Mouse (Mus musculus) neural tube, embryonic 13.5 days (tissue): ENCODE measurements at regions not wholly inside any gene's neighbourhood (a gene's known extent, or its start where the extent isn't known, plus 50 kb on each side); places are given as distances from the start of the nearest gene placed in this dataset.

Source experiments
- ATAC-seq: fragments of 200-750 bp; cut with Nextera tagmentation; 2 replicates; pipeline ENCODE4 v1.8.0; 2017; ENCODE audit warnings: low read depth, mild to moderate bottlenecking, moderate TSS enrichment, moderate library complexity
- H3K27ac ChIP-seq: fragments of 300-500 bp; sonication (generic); replicated peaks from 2 replicates; pipeline ENCODE4 v1.5.1; 2015; ENCODE audit warnings: moderate library complexity, mild to moderate bottlenecking, inconsistent platforms
- H3K27me3 ChIP-seq: fragments of 300-500 bp; sonication (generic); 2 replicates; pipeline ENCODE4 v1.6.1; 2015; ENCODE audit warnings: mild to moderate bottlenecking, inconsistent platforms
- H3K36me3 ChIP-seq: fragments of 300-500 bp; sonication (generic); 2 replicates; pipeline ENCODE4 v1.6.1; 2015; ENCODE audit warnings: mild to moderate bottlenecking, inconsistent platforms
- H3K4me1 ChIP-seq: fragments of 300-500 bp; sonication (generic); replicated peaks from 2 replicates; pipeline ENCODE4 v1.6.1; 2015; ENCODE audit warnings: inconsistent platforms
- H3K4me2 ChIP-seq: fragments of 300-500 bp; sonication (generic); 2 replicates; pipeline ENCODE4 v1.6.1; 2015; ENCODE audit warnings: inconsistent platforms, mild to moderate bottlenecking, moderate library complexity
- H3K4me3 ChIP-seq: fragments of 300-500 bp; sonication (generic); 2 replicates; pipeline ENCODE4 v1.5.1; 2015; ENCODE audit warnings: mild to moderate bottlenecking, inconsistent platforms
- H3K9ac ChIP-seq: fragments of 300-500 bp; sonication (generic); 2 replicates; pipeline ENCODE4 v1.6.1; 2015; ENCODE audit warnings: moderate library complexity, mild to moderate bottlenecking, inconsistent platforms
- H3K9me3 ChIP-seq: fragments of 300-500 bp; sonication (generic); 2 replicates; pipeline ENCODE4 v1.6.1; 2016; ENCODE audit warnings: inconsistent platforms
- WGBS: fragments of 180-500 bp; shearing (Covaris S2); methylation state at CpG from one replicate; pipeline ENCODE4 v1.1.7; 2015; 5-methylcytosine and 5-hydroxymethylcytosine counted together

DNA sequence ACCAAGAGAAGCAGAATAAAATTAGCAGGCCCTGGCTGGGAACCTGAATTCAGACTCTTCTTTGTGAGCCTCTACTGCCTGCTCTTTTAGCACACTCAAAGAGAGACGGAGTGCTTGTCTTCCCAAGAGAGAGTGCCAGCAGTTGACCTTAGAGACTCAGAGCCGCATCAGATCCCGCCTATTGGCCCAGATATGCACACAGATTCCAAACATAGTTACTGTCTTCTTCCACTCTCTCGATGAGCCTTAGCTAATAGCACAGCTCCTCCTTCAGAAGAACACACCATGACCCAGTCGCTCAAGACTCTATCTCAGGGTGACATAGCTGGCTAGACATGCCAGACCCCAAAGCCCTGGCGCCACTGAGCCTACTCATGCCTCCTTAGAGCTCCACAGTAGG lies 139.8 kb downstream of the Fgf18 start:
- WGBS, result 84% methylated on average over 6 of the region's 6 CpGs
- Histone ChIP-seq H3K4me1 (peaks cover 15% of the 10 kb centered on the region), H3K9me3 (no peaks in the 10 kb centered on the region), H3K9ac (no peak overlapping the region), H3K36me3 (no peaks in the 10 kb centered on the region), H3K27me3 (no peaks in the 10 kb centered on the region), H3K4me3 (no peak overlapping the region), H3K27ac (no peak overlapping the region), H3K4me2 (no peak overlapping the region)
- ATAC-seq, result no peak

DNA sequence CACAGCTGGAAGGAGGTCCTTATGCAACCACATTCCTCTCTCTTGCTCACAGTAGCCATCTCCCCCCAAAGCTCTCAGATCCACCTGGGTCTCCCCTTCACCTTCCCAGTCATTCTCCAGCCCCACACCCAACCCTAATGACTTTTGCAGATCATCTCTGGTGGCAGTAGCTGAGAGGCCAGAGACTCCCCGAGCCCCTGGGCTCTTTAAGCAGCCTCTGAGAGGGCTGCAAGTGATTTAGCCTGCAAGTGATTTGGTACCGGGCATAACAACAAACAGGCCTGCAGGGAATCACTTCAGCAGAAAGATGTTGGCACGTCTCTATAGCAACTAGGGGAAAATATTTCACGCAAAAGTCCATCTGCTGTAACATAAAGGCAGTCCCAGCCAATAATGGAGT lies 142.0 kb downstream of the Fgf18 start:
- no peaks in the 10 kb centered on the region for H3K27me3 ChIP-seq
- no peaks in the 10 kb centered on the region for H3K9me3 ChIP-seq
- peak overlapping the region; percentile 43 for H3K27ac ChIP-seq
- no peak overlapping the region for H3K4me3 ChIP-seq
- no peak overlapping the region for H3K9ac ChIP-seq
- H3K36me3 ChIP-seq, result no peaks in the 10 kb centered on the region
- H3K4me2 ChIP-seq, result no peak overlapping the region
- H3K4me1 ChIP-seq, result peaks cover 15% of the 10 kb centered on the region
- ATAC-seq, result 0 out of 2 replicates have a peak, but pooled peaks have one; percentile 36
- WGBS, result 14% methylated on average over 4 of the region's 4 CpGs

DNA sequence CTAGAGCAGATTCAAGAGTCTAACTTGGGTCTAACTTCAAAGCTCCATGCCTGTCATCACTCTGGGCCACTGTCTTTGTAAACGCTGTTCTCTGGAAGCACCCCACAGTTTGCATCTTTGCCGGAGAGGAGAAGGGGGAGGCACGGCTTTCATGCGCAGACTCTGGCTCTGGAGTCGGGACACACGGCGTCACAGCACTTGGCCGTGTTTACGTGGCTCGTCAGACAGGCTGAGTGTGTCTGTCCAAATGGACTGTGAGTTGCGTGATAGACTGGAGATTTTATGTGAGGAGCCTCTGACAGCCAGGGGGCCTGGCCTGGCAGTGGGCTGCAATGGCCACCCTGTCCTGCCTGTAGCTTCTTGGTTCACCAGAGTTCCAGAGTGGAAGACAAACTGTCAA lies 142.6 kb downstream of the Fgf18 start:
- 79% methylated on average over 11 of the region's 11 CpGs for WGBS
- no peaks in the 10 kb centered on the region for H3K36me3 ChIP-seq
- no peaks in the 10 kb centered on the region for H3K9me3 ChIP-seq
- no peaks in the 10 kb centered on the region for H3K27me3 ChIP-seq
- H3K4me1 ChIP-seq, result peaks cover 15% of the 10 kb centered on the region
- H3K27ac ChIP-seq, result peak overlapping the region; percentile 43; the same call in 1 of the 2 replicates
- no peak overlapping the region for H3K4me3 ChIP-seq
- H3K4me2 ChIP-seq, result no peak overlapping the region
- H3K9ac ChIP-seq, result no peak overlapping the region
- no peak; the same call in 1 of the 2 replicates for ATAC-seq

DNA sequence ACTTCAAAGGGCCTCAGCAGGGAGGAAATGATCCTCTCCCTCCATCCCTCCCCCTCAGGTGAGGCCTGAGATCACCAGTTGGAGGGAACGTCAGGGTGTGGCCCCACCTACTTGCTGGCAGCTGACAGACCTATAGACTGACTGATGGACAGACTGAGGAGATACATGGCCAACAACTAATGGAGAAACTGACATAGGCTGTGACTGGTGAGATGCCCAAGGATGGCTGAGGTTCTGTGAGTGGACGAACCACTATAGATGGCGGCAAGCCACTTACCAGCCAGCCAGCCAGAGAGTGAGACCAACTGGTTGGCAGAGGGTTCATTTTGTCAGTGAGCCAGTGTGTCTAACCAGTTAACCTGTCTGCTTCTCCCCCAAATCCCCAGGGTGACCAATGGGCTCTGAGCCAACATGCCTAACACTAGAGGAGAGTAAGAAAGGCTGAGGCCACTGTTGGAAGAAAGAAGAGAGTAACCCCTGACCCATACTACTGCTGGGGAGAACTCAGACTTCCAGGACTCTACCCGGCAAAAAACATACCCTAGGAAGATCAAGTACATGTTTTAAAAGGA lies 147.4 kb downstream of the Fgf18 start:
- Histone ChIP-seq H3K4me1 (peaks cover 3% of the 10 kb centered on the region), H3K27me3 (no peaks in the 10 kb centered on the region), H3K4me3 (no peak overlapping the region), H3K4me2 (no peak overlapping the region), H3K36me3 (no peaks in the 10 kb centered on the region), H3K27ac (no peak overlapping the region), H3K9ac (no peak overlapping the region), H3K9me3 (no peaks in the 10 kb centered on the region)
- 87% methylated on average over 4 of the region's 4 CpGs for WGBS
- ATAC-seq, result no peak

DNA sequence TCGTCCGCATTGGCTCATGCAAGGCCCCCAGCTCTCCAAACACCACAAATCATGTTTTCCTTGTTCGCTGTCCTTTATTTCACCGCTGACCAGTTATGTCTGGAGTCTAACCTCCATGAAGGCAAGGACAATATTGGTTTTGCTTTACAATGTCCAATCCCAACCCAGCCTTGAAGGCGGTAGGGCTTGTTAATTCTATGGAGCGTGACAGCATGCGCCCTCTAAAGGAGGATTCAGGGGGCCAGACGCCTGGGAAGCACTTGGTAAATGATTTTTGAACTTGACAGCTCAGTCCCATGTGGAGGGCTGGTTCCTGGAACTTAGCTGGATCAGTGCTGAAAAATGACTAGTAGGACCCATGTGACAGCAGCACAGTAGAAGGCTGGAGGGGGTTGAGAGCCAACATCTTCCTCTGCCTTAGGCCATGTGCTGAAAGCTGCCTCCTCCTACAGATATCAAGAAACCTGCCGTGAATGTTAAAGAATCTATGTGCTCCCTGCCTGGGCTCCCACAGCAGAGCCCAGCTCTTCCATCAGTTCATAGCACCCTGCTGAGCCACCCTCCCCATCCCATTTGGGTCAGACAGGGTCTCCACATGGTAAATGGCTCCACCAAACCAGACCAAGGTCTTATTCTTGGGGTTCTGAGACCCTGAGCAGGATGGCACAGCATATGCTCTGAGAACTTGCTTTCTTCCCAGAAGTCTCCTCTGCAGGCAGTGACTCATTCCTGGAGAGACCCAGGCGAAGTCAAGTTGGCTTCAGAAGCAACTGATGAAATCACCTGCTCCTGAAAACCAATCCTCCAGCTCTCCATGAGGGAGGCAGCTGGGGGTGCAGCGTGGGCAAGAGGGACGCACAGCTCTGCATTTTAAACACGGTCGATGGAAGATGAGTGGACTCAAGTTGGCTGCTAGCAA lies 148.3 kb downstream of the Fgf18 start:
- WGBS, result 74% methylated on average over 14 of the region's 14 CpGs

DNA sequence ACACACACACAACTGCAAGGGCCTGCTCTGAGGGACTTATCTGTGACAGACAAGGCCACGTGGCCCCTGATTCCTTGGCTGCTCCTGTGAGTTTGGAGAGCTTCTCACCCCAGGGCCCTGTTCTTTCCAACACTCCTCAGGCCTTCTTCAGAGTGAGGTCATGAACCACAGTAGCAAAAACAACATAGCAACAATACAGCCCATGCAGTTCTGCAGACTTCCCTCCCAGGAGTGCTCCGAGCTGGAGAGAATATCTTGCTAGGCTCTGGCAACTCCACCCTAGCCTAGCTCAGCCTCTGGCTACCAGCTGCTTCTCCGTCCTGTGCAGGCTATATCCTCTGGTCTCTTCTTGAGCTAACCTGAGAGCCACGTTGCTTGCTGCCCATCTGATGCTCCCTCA lies 152.8 kb downstream of the Fgf18 start:
- Histone ChIP-seq H3K36me3 (no peaks in the 10 kb centered on the region), H3K9ac (no peak overlapping the region), H3K4me1 (no peaks in the 10 kb centered on the region), H3K4me2 (no peak overlapping the region), H3K4me3 (no peak overlapping the region), H3K9me3 (no peaks in the 10 kb centered on the region), H3K27me3 (no peaks in the 10 kb centered on the region), H3K27ac (no peak overlapping the region)
- no peak for ATAC-seq
- WGBS, result 67% methylated on average over 4 of the region's 4 CpGs

More for the DNA sequence above, 148.3 kb downstream of the Fgf18 start:
- no peak overlapping the region for H3K27ac ChIP-seq
- no peaks in the 10 kb centered on the region for H3K4me1 ChIP-seq
- no peaks in the 10 kb centered on the region for H3K27me3 ChIP-seq
- no peak overlapping the region for H3K4me3 ChIP-seq
- ATAC-seq, result no peak
- H3K4me2 ChIP-seq, result no peak overlapping the region
- H3K9ac ChIP-seq, result no peak overlapping the region
- H3K36me3 ChIP-seq, result no peaks in the 10 kb centered on the region
- no peaks in the 10 kb centered on the region for H3K9me3 ChIP-seq

DNA sequence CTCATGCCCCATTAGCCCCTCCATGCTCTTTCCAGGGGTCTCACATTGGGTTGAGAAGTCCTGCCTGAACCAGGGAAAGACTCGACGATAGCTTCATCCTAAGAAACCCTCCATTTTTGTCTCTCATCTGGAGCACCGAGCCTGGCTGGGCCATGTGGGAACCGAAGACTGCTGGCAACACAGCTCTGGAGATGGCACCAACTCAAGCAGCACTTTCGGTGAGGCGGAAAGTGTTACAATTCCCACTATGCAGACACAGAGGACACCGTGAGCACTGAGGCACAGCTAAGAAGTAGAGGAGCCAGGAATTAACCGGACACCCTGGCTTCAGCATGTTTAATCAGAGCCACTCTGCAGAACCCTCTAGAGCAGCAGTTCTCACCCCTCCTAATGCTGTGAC lies 153.8 kb downstream of the Fgf18 start:
- Histone ChIP-seq H3K4me3 (no peak overlapping the region), H3K27me3 (no peaks in the 10 kb centered on the region), H3K4me2 (no peak overlapping the region), H3K4me1 (no peaks in the 10 kb centered on the region), H3K9me3 (no peaks in the 10 kb centered on the region), H3K9ac (no peak overlapping the region), H3K27ac (no peak overlapping the region), H3K36me3 (no peaks in the 10 kb centered on the region)
- ATAC-seq, result no peak
- 90% methylated on average over 8 of the region's 8 CpGs for WGBS

DNA sequence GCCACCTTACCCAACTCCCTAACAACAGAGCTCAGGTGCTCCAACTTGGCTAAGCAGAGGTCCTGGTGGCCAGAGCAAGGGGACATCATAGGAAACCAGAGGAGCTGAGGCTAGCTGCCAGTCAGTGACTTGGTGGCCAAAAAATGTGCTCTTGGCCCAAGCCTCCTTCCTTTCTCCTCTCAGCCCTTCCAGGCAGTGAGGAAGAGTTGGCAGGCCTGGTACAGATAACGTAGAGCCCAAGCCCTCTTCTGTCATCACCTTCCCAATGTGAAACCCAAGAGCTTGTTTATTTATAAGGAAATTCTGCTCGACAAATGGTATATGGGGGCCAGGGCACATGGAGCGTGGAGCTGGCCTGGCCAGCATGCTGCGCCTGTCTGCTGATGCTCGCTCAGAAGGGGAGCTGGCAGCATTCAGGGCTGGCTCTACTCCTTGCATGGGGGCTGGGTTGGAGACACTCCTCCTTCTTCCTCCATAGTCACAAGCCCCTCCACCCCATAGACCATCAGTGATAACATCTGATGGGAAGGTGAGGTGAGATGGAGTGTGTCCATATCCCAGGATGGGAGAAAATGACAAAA lies 156.1 kb downstream of the Fgf18 start:
- H3K4me2 ChIP-seq, result no peak overlapping the region
- no peak overlapping the region for H3K9ac ChIP-seq
- no peaks in the 10 kb centered on the region for H3K4me1 ChIP-seq
- H3K9me3 ChIP-seq, result no peaks in the 10 kb centered on the region
- WGBS, result 89% methylated on average over 5 of the region's 5 CpGs
- ATAC-seq, result no peak
- H3K4me3 ChIP-seq, result no peak overlapping the region
- no peaks in the 10 kb centered on the region for H3K36me3 ChIP-seq
- no peak overlapping the region for H3K27ac ChIP-seq
- H3K27me3 ChIP-seq, result no peaks in the 10 kb centered on the region

DNA sequence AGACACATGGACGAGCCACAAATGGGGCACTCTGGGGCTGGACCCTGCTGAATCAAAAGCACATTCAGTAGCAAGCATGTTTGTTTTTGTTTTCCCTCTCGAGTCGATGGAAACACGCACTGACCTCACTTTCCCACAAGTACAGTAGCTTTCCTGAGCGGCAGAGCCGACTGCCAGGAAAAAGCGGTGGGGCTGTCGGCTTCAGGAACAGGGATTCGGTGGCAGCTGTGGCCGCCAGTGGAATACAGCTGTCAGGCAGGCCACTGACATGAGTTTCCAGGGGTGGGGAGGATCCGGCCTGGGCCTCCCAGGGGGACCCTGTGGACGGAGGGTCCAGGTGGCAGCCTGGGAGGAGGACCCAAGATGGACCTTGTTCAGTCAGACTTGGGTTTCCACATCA lies 157.0 kb downstream of the Fgf18 start:
- Histone ChIP-seq H3K27ac (no peak overlapping the region), H3K9ac (no peak overlapping the region), H3K27me3 (no peaks in the 10 kb centered on the region), H3K4me1 (no peaks in the 10 kb centered on the region), H3K9me3 (no peaks in the 10 kb centered on the region), H3K4me3 (no peak overlapping the region), H3K36me3 (no peaks in the 10 kb centered on the region), H3K4me2 (no peak overlapping the region)
- 84% methylated on average over 12 of the region's 12 CpGs for WGBS
- no peak for ATAC-seq

DNA sequence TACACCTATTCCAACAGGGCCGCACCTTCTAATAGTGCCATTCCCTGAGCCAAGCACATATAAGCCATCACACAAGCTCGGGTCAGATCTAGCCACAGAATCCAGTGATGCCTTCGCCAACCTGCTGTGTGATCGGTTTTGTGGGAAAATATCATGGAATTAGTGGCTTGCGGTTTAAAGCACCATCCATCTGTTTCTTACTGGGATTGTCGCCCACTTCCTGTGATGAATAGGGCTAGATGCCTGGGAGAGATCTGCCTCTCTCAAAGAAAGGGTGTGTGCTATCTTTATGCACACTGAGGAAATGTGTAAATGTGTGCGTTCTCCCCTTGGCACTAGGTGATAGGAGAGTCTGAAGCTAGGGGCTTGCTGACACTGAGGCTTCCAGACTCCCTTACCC lies 154.5 kb upstream of the Smim23 start:
- Histone ChIP-seq H3K4me2 (no peak overlapping the region), H3K4me1 (no peaks in the 10 kb centered on the region), H3K27ac (no peak overlapping the region), H3K36me3 (no peaks in the 10 kb centered on the region), H3K9ac (no peak overlapping the region), H3K4me3 (no peak overlapping the region), H3K27me3 (no peaks in the 10 kb centered on the region), H3K9me3 (no peaks in the 10 kb centered on the region)
- no peak for ATAC-seq
- 92% methylated on average over 7 of the region's 7 CpGs for WGBS

DNA sequence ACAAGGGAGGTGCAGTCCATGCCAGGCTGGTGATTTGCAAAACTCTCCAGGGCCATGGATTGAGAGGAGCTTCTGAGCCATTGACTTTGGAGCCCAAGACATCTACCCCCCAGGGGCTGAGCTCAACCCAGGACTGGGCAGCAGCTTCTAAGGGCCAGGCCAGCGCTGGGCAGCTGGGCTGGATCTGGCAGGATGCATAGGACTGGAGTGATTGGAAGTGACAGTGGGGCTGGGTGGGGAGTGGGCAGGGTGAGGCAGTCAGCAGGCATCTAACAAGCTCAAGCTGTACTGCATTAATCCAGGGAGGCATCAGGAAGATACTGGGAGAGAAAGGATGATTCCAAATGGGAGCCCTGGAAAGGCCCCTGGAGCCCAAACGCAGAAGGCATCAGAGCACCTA lies 152.2 kb upstream of the Smim23 start:
- no peak for ATAC-seq
- Histone ChIP-seq H3K36me3 (no peaks in the 10 kb centered on the region), H3K4me3 (no peak overlapping the region), H3K27me3 (no peaks in the 10 kb centered on the region), H3K4me2 (no peak overlapping the region), H3K27ac (no peak overlapping the region), H3K9me3 (no peaks in the 10 kb centered on the region), H3K4me1 (no peaks in the 10 kb centered on the region), H3K9ac (no peak overlapping the region)
- WGBS, result 74% methylated on average over 2 of the region's 2 CpGs

DNA sequence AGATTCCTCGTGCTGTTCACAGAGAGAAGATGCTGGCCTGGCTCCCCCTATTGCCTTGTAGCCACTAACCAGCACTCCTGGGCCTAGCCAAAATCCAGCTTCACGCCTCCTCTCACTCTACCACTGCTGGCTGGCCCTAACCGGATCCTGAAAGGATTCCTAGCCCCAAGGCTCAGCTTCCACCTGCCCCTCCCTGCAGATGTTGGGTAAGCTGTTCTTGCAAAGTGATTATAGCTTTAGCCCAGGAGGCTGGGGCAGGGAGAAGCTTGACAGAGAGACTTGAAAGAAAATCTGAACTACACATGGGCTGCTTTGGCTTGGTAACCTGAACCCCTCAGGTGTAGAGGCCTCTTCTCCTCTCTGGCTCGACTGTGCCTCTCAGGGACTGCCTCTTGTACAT lies 149.0 kb upstream of the Smim23 start:
- Histone ChIP-seq H3K36me3 (no peaks in the 10 kb centered on the region), H3K4me1 (no peaks in the 10 kb centered on the region), H3K27ac (no peak overlapping the region), H3K4me2 (no peak overlapping the region), H3K4me3 (no peak overlapping the region), H3K9ac (no peak overlapping the region), H3K27me3 (no peaks in the 10 kb centered on the region), H3K9me3 (no peaks in the 10 kb centered on the region)
- WGBS, result 70% methylated on average over 4 of the region's 4 CpGs
- no peak for ATAC-seq
